Mouse (Mus musculus) layer of hippocampus, postnatal 25 days (tissue): ENCODE measurements around the gene Luc7l. TPM values are rescaled to one million over a fixed set of nuclear protein-coding genes. Genes with fewer than 3 reads are reported as not detected.

Source experiments
- DNase-seq, 2 experiments: peaks; one replicate each; pipeline ENCODE4 v3.0.0; 2022; ENCODE audit warnings: mixed read lengths in 2 of 2, low spot score in 1 of 2; ENCODE audit errors: extremely low spot score in 1 of 2
- total RNA-seq, 2 experiments: library from RNA; stranded (reverse); gene quantifications; 2 replicates each; pipeline ENCODE4 v1.2.3; 2021

Gene Luc7l
- 10 to 100 TPM; 77.6 to 86.4 TPM for total RNA-seq

DNA sequence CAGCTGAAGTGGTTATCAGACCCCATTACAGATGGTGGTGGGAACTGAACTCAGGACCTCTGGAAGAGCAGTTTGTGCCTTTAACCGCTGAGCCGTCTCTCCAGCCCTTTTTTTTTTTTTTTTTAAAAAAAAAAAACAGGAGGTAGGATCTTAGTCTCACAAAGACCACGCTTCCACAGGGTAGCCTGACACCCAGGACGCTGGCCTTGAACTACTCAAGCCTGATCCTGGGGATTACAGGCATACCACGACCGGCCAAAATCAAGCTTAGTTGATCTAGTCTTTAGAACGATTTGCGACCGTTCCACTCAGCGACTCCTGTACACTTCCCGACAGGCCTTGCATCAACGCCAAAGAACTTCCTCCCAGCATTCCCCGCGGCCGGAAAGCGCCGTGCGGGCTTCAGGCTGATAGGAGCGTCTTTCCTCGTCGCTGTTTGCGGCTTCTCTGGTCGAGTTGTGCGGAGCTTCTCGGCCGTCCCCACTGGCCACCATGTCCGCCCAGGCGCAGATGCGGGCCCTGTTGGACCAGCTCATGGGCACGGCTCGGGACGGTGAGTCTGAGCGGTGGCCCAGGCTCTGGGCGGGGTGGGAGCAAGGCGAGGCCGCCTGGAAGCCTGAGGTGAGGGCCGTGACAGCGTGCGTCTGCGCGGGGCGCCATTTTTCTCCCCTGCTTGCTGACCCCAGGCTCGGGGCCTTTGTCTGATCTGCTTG, at the start of gene Luc7l:
Gene Luc7l (plus strand): TSS at position 358 of the 713 bp plus-strand sequence.
- DNase-seq, result peak; percentile 91 to 96

GRCm38 (mm10) chr17:26203321-26203811, 49.3 kb upstream of the Luc7l start:
- DNase-seq, result peak; percentile 32 to 57

DNA sequence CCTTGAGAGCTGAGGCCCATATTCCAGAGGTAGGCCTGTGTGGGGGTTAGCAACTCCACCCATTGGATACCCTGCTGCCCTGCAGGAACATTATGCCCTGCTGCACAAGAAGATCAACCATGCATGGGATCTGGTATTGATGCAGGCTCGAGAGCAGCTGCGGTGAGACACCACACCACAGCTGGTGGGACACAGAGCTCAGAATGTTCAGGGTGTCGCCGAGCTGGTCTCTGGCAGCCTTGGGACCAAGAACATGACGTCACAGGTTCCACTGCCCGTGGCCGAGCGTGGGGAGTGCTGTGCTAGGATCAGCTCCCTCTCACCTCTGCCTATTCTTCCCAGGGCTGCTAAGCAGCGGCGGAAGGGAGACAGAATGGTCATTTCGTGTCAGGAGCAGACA, 47.9 kb upstream of the Luc7l start:
- no peak for DNase-seq

DNA sequence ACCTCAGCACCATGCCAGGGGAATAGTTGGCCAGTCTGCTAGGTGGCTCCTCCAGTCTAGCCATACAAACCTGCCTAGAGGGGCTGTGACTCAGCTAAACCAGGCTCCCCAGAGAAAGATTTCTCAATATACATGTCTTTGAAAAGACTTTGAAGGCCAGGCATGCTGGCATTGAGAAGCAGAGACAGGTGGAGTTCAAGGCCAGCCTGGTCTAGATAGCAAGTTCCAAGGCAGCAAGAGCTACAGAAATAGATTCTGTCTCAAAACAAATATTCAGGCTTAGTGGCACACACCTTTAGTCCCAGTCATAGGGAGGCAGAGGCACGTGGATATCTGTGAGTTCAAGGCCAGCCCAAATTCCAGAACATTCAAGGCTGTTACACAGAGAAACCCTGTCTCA, 46.3 kb upstream of the Luc7l start:
- no peak for DNase-seq

DNA sequence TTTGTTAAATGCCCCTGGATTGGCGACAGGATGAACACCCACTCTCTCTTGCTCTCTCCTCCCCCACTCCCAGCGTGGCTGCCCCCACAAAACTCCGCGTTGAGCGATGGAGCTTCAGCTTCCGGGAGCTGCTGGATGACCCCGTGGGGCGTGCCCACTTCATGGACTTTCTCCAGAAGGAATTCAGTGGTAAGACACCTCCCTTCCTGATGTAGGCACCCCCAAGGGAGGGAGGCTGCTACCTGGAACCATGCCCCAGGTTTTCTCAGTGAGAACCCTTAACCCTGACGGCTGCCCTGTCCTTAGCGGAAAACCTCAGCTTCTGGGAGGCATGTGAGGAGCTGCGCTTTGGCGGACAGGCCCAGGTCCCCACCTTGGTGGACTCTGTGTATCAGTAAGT, 45.0 kb upstream of the Luc7l start, which contains the start of gene Arhgdig:
Gene Arhgdig (minus strand): TSS at position 101 of the 400 bp plus-strand sequence.
- DNase-seq, result no peak

DNA sequence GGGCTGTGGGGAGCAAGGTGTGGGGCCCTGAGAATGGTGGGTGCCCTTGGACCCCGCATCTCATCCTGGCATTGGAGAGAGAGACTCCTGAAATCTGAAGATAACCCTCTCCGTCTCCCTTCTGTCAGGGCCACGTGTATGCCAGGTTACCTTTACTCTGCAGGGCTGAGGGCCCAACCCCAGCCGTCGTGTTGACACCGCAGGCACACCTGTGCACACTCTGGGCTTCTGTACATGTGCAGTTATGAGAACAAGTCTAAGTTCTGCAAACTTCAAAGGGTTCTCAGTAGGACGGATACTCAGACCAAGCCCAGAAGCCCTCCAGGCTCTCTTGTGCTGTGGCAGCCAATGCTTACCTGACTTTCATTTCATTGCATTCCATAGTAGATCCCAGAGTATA, 40.5 kb upstream of the Luc7l start:
- DNase-seq, result no peak

GRCm38 (mm10) chr17:26212681-26213080, 40.0 kb upstream of the Luc7l start:
- DNase-seq, result no peak

- DNase-seq, result no peak
Measured at GRCm38 (mm10) chr17:26221508-26221907, 31.2 kb upstream of the Luc7l start.

GRCm38 (mm10) chr17:26225150-26225549, 27.5 kb upstream of the Luc7l start:
- DNase-seq, result no peak

DNA sequence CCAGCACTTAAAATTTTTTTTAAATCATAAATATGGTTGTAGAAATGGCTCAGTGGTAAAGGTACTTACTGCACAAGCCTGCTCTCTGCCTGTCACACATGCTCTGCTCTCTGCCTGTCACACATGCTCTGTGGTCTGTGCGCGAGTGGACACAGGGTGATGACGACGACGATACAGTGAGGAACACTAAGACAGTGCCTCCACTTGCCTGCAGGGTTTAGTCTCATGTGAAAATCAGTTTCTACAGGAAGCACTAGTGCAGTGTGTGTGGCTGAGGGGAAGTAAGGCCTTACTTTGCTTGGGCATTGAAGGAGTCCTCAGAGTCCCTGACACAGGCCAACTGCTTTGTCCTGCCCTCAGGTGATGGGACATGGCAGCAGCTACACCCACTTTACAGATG, 22.9 kb upstream of the Luc7l start:
- DNase-seq, result no peak

- DNase-seq, result no peak
Measured at GRCm38 (mm10) chr17:26231156-26231555, 21.5 kb upstream of the Luc7l start.

DNA sequence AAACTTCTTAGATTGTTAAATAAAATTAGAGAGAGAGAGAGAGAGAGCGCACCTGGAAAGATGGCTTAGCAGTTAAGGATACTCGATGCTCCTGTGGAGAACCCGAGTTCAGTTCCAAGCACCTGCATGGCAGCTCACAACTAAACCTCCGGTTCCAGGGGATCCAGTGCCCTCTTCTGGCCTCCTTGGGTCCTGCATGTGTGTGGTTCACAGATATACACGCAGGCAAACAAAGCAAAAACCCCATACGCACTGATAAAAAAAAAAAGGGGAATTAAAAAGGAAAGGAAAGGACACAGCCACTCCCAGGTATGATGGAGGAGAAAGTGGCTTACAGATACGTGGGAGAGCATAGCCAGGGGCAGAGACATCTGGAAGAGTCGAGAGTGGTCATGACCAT, 19.8 kb upstream of the Luc7l start:
- no peak for DNase-seq

DNA sequence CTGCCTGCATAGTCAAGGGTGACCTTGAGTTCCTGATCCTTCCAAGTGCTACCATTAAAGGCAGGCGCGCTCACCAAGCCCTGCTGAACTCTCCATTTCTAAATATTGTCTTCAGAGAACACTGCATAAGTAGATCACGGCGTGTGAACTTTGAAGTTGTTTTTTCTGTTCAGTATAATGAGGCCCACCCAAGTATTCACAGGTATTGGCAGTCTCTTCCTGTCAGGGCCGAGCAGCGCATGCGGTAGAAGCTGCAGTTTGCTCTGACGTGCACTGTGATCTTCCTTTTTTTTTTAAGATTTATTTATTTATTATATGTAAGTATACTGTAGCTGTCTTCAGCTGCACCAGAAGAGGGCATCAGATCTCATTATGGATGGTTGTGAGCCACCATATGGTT, 18.3 kb upstream of the Luc7l start:
- DNase-seq, result no peak

- DNase-seq, result no peak
Measured at GRCm38 (mm10) chr17:26235077-26235815, 17.4 kb upstream of the Luc7l start.

DNA sequence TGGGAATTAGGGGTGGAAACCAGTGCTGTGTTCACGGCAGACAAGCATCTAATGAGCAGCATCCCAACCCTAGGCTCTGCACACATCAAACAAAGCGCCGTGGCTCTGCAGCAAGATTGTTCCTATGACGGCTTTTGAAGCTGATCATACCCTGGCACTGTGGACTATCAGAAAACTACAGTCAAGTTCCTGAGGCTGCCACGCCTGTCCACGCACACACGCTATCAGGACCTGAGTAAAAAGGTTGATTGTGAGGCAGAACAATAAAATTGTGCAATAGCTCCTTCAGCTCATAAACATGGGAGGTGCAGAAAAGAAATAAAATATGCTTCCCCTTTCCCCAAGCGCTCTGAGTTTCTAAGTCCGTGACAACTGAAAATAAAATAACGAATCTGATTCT, 15.0 kb upstream of the Luc7l start:
- no peak for DNase-seq

DNA sequence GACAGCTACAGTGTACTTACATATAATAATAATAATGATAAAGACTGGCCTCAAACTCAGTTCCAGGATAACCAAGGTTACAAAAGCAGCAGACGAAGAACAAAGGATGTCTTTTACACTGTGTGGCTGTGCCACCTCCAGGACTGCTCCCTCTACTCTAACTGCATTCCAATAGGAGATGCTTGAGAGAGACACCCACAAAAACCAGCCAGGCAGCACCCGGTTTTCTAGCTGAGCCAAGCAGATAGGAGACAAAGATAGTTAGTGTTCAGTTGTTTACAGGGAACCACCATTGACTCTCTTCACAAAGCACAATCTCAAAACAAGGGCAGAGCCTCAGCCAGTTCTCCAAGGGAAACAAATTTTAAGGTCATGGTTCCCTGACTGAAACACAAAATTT, 13.1 kb upstream of the Luc7l start:
- DNase-seq, result no peak

- DNase-seq, result no peak
Measured at GRCm38 (mm10) chr17:26240120-26240790, 12.4 kb upstream of the Luc7l start.

- no peak for DNase-seq
Measured at GRCm38 (mm10) chr17:26240990-26241389, 11.7 kb upstream of the Luc7l start.

DNA sequence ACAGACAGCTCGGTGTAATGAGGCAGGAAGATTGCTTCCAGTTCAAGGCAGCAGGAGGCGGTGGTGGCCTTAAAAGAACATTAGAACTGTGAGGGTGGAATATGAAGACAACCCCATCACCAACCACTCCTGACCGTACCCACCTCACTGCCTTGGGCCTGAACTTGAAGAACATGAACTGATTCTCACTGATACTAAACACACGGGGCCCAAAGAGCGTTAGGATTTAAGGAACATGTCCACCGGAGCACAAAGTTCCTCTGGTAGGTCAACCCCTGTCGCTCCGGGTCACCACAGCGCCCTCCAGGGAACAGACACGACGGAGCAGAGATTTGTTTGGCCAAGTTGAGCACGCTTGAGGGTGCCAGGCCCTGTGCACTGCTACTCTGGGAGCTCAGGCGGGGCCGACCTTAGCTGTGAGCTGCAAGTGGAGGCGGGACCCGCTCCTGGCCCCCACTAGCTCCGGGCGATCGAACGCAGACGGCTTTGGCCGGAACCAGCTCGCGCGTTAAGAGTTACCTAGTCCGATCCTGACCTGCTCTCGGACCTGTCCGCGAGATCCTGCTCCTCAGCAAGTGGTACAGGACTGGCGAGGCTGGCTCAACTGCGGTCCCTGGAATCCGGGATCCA, 9.1 kb upstream of the Luc7l start:
- peak in 1 of 2 experiments; percentile 54 for DNase-seq

DNA sequence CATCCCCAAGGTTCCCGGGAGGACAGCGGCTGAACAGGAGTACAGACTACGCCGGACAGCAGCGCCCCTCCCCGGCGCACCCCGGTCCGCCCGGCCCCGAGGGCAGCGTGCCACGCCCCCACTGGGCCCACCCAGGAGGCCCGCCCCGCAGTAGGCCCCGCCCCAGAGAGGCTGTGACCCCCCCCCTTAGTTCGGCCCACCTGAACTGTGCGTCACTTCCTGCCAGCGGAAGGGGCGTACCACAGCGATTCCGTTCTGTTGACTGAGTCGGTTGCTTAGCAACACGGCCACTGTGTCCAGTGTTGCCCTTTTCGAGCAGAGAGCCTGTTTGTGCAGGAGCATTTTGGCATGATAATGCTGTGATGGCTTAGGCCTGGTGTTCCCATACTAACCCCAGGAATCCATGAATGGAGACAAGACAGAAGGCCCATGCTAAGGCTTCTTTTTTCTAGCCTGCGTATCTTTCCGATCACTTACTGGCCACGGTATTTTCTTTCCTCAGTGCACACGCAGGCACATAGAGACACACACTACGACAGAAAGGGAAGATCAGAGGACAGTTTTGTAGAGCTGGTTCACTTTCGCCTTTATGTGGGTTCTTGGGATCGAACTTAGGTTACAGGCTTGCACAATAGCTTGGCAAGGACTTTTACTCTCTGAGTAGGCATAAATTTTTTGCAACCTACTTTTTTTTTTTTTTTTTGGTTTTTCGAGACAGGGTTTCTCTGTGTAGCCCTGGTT, 8.4 kb upstream of the Luc7l start, which contains the start of gene Fam234a:
Gene Fam234a (minus strand): TSS at position 142 of the 741 bp plus-strand sequence.
- peak; percentile 69 to 75 for DNase-seq
